Mouse (Mus musculus): ENCODE results near the gene Ppp1r3g. TPM values are rescaled to one million over a fixed set of nuclear protein-coding genes. Genes with fewer than 3 reads are reported as not detected.
"Not testable (repeated sequence)": the region's sequence is repeated elsewhere in the genome, so short reads cannot be mapped to it uniquely, and the experiment has no call there.

The Ppp1r3g gene
- not detected for total RNA-seq (2021)
- long read RNA-seq, experiment 1 = 0 reads
- long read RNA-seq, experiment 2 = 0 reads

DNA sequence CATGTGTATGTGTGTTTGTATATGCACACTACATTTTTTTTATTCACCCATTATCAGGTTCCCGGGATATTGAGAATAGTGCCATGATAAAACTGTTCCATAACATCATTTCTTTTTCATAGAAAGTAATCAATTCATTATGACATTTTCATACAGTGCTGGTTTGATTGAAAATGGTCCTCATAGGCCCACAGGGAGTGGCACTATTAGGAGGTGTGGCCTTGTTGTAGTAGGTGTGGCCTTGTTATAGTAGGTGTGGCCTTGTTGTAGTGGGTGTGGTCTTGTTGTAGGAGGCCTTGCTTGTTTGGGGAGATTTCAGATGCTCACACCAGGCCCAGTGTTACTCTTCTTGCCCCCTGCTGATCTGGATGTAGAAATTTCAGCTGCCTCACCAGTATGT is at the start of gene Ppp1r3g:
TSS of gene Ppp1r3g (plus strand) at position 301 of the 400 bp plus-strand sequence.
- DNase-seq (ENCODE audit: low spot score) = no peak

DNA sequence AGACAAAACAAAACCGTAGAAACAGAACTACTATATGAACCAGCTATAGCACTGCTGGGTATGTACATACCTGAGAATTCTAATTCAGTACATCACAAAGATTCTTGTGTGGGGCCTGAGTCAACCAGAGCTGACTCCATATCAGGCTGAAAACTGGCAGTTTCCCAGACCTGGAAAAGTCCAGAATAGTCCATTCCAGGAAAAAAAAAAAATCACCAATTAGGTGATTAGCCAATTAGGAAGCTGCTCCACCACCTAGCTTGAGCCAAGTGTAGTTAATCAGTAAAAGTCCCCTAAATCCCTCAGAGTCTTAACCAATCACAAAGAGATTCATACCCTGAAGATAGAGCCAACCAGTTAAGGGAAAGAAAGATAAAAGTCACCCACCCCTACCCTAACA is 47.2 kb upstream of the Ppp1r3g start:
- DNase-seq (ENCODE audit: low spot score) = no peak

DNA sequence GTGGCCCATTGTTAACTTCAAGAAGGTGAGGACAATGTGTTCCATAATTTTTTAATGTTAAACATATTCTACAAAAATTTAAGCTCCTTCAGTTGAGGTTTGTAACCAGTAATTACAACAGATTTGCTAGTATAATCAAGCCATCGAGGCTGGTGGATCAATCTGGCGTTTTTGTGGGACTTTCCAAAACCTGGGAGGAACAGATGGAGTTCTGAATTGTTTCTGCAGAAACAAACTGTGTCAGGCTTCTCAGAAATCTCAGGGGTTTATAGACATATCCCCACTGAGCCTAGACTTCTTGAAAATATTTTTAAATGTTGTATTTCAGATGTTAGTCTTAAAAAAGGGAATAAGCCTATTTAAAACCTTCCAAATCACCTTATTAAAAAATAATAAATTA is 20.6 kb upstream of the Ppp1r3g start:
- no peak for DNase-seq (ENCODE audit: low spot score)

DNA sequence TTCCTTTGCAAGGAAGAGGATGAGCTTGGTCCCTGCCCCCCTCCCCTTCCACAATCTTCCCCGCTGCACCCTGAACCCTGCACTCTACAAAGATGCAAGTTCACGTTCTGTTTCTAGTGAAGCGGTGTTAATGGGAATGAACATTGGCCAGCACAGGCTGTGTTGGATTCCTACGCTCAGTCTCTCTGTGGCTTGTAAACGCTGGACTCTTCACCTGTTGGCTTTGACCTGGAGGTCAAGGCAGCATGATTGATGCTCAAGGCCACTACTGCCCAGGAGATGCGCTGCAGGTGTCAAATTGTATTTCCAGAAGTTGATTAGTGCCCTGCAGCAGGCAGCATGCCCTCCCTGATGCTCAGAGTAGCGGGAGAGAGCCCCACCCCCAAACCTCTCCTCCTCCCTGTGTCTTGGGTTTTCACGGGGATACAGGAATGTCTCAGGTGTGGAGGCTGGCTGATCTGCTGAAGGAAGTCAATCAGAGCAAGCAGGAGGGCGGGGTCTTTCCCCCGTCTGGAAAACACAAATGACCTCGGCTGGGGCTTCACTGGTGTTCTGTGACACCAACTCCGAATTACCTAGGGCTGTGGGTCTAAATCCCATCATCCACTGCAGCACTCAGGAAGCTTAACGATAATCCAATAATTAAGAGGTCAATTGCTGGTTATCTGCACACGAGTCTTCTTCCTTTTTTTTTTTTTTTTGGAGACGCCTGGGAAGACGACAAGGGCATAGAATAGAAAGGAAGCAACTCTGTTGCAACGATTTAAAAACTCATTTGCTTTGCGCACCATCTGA is 18.6 kb upstream of the Ppp1r3g start:
- no peak for DNase-seq (ENCODE audit: low spot score)

DNA sequence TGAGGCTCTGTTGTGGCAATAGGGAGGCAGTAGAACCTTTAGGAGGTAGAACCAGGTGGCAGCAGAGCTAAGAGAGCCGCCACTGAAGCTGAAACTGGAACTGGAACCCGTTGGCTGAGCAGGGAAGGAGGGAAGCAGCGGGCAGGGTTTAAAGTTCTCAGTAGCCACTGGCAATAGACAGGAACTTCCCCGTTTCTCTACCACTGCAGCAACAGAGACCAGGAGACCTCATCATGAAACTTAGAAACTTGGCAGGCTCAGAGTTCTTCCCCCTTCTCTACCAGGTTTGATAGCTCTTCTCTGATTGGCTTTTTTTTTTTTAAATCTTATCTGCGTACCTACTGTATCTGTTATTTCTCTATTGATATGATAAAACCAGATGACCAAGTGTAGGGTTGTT is 17.7 kb upstream of the Ppp1r3g start:
- DNase-seq (ENCODE audit: low spot score) = no peak

DNA sequence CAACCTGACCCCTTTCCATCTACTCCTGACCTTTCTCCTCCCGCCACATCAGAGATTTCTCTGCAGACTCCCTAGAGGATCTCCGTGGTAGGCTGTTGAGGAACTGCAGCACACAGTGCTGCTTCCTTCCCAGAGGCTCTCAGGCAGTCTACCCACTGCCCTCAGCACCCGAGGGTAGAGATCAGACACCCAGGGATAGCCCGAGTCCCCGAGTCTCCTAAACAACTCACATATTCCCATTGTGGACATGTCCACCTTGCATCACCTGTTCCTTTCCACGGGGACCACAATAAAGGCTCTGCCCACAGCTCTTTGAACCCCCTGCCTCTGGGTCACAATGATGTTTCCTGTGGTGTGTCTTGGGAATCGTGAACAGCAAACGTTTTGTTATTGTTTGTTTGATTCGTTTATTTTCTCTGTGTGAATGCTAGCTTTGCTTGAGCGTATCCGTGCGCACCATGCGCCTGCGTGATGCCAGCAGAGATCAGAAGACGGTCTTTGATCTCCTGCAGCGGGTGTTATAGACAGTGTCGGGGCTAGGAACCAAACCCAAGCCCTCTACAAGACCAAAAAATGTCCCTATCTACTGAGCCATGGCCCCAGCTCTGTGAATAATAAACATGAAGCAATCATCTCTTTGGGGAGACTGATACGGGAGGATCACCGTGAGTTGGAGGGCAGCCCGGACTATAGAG is 11.8 kb upstream of the Ppp1r3g start:
- DNase-seq (ENCODE audit: low spot score) = no peak

DNA sequence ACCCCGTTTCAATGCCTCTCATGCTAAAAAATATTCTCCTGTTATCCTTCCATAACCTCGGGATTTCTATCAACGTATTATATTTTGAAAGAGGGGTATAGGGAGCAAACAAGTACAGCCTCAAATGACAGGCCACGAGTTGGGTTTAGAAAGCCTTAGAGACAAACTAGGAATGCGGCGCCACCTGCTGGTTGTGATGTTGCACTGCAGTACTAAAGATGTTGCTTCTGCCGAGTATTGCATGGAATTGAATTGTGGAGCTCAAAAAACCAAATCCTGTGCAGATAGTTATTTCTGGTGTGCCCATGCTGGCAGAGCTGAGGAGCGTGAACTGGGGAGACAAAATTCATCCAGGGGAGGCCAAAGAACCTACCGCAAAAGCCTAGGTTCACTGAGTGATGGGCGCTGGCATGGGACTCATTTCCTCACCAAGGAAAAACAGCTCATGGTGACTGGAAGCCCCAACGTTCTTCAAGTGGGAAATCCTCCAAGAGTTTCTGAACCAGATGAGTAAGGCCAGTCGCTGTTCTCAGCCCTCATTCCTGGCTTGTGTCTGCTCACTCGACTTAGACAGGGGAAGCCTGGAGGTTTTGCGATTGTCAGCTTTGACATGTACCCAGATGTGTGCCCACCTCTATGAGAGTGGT is 11.2 kb upstream of the Ppp1r3g start:
- DNase-seq (ENCODE audit: low spot score) = peak; percentile 70

DNA sequence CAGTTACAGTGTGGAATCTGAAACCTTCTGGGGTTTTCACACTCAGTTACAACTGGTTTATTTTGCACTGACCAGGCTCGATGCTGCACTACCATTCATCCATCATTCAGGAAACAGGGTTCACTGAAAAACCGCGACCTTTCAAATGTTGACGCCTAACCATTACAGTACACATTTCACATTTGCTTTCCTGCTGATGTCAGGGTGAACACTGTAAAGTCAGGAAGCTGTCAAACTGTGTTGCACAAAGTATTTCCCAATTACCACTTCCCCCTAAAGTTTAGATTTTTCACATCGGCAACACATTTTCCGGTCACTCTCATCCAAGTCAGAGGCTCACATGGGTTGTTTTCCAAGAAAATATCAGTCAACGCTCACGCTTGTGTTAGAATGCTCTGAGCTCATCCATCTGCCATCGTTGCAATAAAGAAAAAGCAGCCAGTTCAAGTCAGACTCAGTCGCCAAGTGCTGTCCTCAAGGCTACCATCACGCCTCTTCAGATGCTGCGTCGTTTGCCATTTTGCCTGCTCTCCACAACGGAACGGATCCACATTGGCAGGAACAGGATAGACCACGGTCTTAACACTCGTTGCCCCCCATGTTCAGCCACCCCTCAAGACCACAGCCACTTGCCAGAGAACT is 8.7 kb upstream of the Ppp1r3g start:
- DNase-seq (ENCODE audit: low spot score) = no peak

DNA sequence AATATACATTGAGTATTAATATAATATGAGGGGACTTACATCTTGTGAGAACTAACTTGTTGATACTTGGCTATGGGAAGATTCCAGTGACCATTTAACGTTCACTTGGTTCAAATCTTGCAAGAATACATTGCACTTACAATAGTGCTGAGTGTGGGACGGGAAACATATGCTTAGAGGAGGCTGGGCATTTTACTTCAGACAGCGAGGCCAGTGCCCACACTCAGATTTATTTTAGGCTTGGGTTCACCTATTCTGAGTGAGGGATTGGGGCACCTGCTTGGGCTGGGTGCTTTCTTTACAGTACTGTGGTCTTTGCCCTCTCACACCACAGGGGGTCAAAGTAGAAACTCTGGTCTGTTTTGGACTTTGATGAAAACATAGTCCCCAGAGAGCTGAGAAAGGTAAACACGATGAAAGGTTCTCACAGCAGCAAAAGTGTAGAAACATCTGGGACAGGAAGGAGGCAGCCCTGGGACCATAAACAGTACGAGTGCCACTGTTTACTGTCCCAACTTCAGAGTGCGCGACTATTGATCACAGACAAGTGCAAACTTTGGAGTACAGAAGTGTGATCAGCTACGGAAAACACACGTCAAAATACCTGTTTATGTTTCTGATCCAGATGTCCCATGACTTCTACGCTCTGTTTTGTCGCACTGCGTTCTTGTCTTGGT is 890 bp downstream of the Ppp1r3g start:
- DNase-seq (ENCODE audit: low spot score) = no peak

DNA sequence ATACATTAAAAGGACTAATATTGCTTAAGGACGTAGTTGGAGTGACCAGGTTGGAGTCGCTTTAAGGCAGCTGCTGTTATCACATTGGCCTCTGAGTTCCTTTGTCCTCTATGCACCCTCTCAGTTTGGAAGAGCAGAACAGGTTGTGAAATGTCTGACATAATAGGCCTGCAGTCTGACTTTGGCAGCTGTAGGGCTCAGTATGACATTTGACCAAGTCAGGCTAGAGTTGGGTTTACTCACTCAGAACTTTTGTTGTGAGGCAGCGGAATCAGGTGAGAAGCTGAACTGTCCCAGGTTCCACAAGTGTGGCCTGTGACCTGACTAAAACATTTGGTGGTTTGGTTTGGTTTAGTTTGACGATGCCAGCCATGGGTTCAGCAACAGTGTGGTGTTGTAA is 4.9 kb downstream of the Ppp1r3g start:
- DNase-seq (ENCODE audit: low spot score) = no peak

DNA sequence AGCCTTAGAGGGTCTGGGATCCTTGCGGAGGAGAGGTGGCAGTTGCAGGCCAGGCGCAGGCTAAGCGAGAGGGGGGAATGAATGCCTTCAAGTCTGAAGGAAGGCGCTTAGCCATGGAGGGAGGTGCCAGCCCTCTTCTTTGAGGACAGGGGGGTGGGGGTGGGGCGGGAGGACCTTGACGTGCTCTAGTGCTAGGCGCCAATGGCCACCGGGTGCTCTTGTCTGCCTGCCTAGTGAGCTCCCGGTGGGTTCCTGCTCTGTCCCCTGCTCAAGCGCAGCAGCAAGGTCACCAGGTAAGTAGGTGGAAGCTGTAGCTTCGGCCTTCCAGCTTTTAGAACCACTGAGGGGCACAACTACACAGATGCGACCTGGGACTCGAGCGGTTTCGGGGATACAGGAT is 9.1 kb downstream of the Ppp1r3g start:
- no peak for DNase-seq (ENCODE audit: low spot score)

DNA sequence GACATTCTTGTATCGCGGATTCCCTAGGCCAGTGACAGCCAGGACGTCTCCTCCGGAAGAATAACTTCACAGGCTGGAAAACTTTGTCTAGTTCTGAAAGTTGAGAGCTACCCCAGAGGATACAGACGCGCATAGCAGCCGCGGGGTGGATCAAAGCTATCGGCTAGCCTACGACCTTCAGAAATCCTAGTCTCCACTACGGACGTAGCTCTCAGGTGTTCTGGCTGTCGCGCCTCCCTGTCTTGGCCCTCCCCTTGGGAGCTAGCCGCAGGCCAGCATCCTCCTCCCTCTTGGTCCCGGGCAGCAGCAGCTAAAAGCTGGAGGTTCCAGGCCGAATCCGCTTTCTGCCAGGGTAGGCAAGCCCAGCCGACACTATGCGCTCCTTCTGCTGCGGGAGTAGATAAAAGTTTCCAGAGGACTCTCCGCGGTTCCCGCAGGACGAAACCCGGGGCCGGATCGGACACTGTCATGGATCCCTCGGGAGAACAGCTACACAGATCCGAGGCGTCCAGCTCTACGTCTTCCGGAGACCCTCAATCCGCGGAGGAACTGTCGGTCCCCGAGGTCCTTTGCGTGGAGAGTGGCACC is 9.6 kb downstream of the Ppp1r3g start:
- no peak for DNase-seq (ENCODE audit: low spot score)

DNA sequence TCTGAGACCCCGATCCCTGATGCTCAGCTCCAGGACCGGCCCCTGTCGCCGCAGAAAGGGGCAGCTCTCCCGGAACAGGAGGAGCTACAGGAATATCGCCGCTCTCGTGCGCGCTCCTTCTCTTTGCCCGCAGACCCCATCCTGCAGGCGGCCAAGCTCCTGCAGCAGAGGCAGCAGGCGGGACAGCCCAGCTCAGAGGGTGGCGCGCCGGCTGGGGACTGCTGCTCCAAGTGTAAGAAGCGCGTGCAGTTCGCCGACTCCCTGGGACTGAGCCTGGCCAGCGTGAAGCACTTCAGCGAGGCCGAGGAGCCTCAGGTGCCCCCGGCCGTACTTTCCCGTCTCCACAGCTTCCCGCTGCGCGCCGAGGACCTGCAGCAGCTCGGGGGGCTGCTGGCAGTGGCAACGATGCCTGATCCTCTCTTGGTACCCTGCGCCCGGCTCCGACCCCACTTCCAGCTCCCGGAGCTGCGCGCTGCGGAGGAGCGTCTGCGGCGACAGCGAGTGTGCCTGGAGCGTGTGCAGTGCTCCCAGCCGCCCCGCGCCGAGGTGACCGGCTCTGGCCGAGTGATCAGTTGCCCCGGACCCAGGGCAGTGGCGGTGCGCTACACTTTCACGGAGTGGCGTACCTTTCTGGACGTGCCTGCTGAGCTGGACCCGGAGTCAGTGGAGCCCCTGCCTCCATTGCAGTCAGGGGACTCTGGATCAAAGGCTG is 10.2 kb downstream of the Ppp1r3g start:
- DNase-seq (ENCODE audit: low spot score) = no peak

DNA sequence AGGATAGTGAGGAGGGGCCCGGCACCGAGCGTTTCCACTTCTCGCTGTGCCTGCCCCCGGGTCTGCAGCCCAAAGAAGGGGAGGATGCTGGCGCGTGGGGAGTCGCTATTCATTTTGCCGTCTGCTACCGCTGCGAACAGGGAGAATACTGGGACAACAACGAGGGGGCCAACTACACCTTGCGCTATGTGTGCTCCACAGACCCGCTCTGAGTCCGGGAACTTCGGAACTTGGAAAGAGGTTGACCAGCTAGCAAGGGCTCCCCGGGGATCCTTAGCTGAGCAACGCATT is 10.7 kb downstream of the Ppp1r3g start:
- no peak for DNase-seq (ENCODE audit: low spot score)

DNA sequence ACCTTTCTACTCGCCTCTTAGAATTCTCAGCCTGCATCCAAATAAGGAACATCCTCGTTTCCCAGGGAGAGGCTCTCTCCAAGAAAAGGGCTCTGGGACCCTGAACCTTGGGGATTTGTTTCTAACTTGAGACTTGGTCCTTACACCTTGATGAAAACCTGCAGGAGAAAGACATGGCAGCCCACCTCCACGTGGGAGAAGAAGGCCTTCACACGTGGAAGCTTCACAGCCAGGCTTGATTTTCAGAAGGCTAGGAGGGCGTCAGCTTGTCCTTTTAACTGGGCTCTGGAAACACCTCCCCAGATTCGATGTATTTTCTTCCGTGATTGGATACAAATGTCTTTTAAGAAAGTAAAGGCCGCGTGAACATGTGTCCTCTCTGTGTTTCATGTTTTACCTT is 11.2 kb downstream of the Ppp1r3g start:
- no peak for DNase-seq (ENCODE audit: low spot score)

DNA sequence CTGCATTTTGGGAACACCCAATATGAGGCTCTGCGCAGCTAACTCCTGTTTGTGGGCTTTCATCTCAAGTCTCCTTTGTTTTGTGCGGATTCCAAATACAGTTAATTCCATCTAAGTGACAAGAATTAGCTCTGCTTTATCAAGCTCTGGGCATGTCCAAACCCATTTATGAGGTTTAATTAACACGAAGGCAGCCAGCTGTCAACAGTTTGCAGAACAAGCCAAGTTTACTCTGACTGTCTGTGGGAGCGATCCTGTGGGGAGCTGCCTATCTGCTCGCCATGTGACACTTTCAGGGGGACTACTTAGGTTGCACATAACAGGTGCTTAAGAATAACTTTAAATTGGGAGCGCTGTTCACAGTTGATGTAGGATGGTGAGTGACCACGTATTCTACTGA is 18.3 kb downstream of the Ppp1r3g start:
- no peak for DNase-seq (ENCODE audit: low spot score)

DNA sequence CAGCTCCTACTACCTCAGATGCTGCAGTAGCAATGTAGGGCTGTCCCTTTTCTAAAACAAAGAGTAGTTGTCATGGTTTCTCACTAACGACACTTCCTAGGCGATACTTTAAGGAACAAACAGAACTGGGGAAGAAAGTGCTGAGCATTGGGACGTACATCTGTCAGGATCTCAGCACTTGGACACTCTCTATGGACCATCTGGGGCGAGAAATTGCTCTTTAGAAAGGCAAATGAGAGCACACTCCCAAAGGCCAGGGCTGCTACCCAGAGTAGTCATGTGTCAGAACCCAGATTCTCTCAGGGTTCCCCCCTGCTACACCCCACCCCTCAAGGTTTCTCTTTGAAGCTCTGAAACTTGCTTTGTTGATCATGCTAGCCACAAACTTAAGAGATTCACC is 21.8 kb downstream of the Ppp1r3g start:
- DNase-seq (ENCODE audit: low spot score) = no peak

DNA sequence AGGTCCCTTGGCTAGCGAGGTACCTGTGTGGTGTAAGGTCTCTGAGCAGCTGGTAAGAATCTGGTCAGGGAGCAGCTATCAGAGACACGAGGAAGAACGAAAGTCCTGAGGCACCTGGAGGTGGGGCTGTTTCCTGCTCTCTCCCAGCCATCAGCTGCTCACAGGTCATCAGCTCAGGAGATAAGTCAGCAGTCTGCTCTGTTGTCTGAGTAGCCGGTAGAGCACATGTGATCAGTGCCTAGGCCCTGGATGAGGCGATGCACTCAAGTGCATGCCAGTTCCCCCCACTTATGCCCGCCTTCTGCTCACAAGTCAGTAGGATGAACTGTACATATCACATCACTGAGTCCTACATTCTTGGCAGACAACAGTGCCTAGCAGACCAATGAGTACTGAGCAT is 24.3 kb downstream of the Ppp1r3g start:
- DNase-seq (ENCODE audit: low spot score) = no peak

DNA sequence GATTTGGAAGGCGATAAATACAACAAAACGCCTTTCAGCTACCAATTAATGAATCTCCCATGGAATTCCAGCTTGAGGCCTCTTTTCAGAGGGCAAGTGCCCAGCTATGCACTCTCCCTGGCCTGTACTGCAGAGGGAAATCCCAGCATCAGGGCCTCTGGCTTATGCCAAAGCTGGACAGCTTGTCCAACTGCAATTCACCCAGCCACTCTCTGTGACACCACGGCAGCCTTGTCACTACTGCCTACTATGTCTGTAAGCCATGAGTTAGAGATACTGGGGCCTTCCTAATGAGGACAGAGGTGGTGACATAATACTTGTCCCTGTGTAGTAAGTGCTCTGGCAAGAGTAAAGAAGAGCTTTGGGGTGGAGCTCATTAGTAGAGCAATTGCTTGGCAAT is 30.7 kb downstream of the Ppp1r3g start:
- no peak for DNase-seq (ENCODE audit: low spot score)

DNA sequence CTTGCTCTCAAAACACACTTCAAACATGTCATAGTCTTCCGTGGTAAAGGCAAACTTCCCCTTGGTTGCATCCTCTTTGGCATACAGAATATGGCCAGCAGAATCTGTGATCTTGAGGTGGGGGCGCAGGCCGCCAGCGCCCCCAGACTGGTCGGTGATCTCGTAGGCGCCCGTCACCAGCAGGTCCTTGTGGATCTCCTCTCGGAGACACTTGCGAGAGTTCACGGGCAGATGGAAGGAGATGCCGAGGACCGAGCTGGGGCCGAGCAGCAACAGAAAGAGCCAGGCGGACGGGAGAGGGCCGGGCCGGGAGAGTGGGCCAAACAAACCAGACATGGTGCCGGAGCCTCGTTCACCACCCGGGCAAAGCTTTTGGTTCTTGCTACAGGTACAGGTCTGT is 32.5 kb downstream of the Ppp1r3g start:
- DNase-seq (ENCODE audit: low spot score) = not testable (repeated sequence)

DNA sequence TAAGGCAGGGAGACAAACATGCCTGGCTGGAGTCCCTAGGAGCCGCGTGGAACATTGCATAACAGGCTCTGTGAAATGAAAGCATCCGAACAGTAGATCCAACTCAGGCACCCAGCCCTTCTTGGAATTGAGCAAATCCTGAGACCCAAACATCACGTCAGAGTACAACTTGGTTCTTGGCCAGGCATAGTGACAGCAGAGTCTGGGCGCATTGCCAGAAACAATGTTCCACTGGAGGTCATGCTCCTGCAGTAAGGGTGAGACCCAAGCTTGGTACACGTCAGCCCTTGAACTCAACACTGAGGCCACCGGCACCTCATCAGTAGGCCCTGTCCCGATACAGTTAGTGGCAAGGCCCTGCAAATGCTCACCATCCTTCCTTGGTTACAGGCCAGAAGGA is 35.4 kb downstream of the Ppp1r3g start:
- DNase-seq (ENCODE audit: low spot score) = peak; percentile 84

Data from gastrocnemius, adult 18-20 months (tissue).